Mouse (Mus musculus) left cerebral cortex, adult 9 months (tissue): ENCODE data around the gene E030018B13Rik.

Source experiments
- DNase-seq, 2 experiments: peaks; one replicate each; pipeline ENCODE4 v3.0.0; 2022; ENCODE audit warnings: low spot score in 2 of 2

The E030018B13Rik gene

DNA sequence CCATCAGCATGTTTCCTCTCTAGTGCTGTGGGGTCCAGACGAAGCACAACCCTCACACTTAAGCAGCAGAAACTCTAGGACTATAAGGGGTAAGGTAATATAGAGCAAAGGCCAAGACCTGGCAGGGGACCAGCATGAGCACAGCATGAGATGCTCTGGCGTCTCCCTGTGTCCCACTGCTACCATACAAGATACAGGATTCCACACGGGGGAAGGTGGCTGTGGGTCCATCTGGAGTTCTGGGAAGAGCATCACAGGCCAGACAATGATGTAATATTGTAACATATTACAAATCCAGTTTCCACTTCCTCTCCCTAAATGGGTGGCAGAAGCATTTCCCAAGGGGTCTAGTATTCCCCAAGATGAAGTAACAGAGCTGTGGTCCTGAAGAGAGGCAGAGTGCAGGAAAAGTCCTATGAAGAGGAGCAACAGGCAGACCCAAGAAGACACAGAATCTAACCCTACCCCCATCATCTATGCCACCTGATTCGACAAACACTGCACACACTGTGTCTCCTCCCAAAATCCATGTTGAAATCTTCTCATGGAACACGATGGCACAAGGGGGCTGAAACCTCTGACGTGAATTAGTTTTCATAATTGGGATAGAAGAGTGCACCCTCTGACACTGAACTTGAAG is at the start of gene E030018B13Rik:
TSS of gene E030018B13Rik (plus strand) at position 590 of the 640 bp plus-strand sequence.
- DNase-seq, result no peak

DNA sequence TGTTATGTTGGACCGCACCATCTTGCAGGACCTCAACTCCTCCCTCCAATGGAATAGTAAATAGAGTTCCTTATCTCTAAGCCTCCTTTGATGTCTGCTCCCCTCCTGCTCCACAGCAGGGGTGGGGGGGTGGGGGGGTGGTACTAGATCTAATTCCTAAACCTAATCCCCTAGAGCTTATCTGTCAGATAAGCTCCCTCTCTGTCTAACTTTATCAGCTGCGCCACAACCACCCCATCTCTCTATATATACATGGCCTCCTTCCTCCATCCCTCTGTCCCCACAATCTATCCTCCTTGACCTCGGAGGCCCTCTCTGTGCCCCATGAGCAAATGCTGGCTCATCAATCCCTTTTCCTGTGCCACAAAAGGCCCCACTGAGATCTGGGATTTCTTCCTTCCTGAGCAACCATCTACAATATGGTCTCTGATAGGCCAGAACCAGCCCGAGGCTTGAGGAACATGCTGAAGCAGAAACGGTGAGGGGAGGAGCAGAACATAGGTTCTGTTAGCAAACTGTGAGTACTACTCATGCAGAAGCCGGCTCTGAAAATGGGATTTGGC is 48.2 kb upstream of the E030018B13Rik start:
- DNase-seq, result no peak

DNA sequence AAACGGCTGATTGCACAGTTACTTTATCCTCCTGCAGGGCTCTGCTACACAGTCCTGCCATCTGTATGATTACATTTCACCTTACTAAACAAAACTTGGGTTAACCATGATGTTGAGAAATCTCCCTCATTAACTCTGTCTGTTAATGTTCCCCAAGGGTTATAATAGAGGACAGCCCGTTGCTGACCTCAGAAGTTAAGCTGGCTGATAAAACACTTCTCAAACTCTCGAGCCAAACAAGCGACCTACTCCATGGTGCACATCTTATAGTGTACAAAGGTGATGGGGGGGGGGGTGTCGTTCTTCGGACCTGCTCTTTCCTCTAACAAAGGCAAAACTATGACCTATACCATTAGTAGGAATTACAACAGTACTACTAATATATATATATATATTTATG is 45.0 kb upstream of the E030018B13Rik start:
- no peak for DNase-seq

DNA sequence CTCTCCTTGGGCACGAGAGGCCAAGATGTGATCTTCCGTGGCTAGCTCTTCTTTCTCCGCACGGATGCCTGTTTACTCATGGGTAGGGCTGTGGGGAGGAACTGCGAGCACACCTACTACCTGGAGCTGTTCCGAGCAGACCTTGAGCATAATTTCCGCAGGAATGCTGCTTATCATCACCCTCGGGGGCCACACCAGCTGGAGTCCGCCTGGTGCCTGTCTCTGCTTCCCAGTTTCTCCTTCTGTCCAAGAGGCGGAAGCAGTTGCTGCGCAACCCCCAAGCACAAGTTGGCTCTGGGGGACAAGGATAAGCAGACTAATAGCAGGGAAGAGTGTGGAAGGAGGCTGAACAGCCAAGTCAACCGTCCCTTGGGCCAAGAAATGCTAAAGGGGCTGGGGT is 42.8 kb upstream of the E030018B13Rik start:
- no peak for DNase-seq

DNA sequence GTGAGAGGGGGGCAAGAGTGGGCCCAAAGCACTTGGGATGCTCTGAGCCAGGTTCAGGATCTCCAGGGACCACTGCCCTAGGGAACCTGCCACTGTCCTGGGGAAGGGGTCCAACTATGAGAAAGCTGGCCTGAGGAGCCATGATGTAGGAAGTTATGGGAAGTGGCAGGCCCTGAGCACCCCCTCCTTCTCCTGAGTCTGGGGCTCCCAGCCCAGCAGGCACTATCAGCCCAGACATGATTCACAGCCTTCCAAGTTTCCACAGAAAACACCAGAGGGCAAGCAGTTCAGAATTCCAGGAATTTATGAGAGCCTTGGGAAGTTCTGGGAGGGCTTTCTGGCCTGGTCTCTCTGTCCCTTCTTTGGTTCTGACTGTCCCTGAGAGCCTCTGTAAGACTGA is 41.0 kb upstream of the E030018B13Rik start:
- DNase-seq, result no peak

DNA sequence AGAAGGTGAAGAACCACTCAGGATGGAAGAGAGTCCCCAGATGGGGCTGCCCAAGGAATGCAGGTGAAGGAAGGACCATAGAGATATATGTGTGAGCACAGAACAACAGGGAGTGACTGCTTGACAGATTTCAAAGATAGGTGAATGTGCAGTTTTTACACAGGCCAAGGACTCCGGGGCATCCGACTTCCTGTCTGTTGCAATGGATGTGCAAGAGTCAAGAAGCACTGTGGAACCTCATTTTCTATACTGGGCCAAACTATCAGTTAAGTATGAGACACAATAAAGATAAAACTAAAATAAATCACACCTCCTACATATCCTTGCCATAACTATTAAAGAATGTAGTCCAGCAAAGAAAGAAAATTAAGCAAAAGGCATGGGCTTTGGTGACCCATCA is 40.0 kb upstream of the E030018B13Rik start:
- DNase-seq, result no peak

DNA sequence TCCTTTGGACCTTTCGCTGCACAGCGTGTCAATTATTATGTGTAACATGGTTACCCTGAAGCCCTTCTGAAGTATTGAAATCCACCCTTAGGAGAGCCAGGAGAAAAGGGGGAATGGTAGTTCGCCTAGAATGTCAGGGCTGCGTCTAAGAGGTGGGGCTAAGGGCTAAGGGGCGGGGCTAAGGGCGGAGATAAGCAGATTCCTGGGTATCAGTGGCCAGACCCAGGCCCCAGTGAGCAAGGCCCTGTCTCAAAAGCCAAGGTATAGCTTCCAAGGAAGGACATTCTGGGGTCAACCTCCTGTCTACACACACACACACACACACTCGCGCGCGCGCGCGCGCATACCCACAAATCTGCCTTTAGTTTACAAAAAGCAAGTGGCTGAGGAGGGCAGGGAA is 39.0 kb upstream of the E030018B13Rik start:
- no peak for DNase-seq

DNA sequence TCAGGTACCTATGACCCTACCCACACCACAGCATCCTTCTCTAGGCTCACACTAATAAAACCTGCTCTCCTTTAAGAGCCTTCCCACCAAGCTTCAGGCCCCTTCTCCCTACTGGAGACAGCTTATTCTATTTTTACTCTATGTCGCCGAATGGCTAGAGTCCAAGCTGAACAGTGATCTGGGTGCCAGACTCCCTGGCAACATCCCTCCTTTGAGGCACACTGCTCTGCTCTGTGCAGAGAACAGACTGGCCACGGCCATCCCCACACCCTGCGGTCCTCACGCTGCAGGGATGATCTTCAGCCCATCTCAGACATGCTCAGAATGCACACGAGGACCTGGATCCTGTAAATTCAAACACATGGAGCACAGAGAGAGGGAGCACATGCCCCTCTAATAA is 37.1 kb upstream of the E030018B13Rik start:
- DNase-seq, result peak in 1 of 2 experiments; percentile 53

DNA sequence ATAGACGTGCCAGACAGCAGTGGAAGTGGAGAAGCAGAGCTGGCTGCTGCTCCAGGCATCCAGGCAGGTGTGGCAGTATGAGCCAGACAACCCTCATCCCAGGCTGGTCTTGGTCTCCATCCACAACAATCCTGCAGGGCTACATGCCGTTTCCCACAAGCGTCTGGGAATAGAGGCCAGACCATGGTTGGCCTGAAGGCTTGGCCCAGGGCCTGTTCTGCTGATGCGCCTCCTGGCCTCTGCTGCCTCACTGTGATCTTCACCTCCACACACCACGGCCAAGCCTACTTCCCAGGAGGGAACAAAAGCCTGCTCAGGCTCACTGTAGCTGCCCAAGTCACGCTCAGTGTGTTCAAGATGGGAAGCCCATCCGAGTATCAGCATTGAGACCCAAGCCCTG is 33.9 kb upstream of the E030018B13Rik start:
- DNase-seq, result no peak

DNA sequence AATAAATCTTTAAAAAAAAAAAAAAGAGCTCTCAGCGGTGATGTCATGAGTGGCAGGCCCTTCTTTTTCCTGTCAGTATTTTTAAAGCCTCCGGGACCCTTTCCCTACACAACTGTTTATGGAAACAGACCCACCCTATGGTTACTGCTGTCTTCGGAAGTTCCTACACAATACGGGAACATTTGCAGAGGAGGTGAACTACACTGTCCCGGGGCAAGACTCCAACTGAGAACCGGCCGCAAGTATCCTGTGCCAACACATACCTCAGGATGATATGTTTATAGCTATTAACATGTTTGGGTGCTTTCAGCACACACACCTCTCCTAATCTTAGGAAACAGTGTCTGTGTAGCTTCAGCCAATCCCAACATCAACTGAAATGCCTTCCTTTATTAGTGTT is 31.6 kb upstream of the E030018B13Rik start:
- no peak for DNase-seq

DNA sequence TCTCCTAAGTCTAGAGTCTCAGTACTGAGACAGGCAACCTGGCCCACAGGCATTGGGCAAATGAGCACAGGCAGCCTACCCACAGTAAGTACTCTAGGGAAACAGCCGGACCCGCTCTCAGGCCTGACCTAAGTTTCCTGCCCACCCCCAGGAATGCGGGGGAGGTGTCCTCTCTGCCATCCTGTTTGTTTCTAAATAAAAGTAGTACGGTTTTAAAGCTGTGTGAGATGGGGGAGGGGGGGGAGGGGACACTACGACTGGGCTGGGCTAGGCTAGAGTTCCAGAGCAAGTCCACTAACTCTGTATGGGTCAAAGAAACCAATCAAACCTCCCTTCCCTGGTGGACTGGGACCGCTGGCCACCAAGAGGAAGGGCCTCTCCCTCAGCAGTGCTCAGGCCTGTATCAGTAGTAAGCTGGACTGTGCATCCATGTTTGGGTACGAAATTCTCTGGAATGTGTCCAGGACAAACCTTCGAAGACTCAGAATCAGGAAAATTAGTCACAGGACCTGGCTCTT is 29.6 kb upstream of the E030018B13Rik start:
- DNase-seq, result no peak

DNA sequence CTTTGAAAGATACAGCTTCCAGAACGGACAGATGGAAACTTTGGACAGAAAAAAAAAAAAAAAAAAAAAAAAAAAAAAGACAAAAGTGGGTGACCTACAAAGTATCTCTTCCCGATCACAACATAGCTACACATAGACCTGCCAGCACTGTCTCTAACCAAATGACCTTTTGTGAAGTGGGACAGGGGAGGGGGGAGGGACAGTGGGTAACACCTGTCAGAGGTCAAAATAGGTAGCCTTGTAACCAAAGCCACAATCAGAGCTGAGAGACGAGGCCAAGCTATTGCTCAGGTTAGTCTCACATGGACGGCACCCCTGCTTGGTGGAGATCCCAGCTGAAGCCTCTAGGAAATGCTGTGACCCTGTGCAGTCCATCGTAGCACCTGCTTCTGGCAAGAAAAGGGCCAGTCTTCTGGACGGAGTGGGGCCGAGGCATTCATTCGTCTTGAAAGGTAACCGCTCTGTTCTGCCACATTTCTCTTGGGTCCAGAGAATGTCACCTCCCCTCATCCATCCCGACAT is 29.0 kb upstream of the E030018B13Rik start:
- no peak for DNase-seq

DNA sequence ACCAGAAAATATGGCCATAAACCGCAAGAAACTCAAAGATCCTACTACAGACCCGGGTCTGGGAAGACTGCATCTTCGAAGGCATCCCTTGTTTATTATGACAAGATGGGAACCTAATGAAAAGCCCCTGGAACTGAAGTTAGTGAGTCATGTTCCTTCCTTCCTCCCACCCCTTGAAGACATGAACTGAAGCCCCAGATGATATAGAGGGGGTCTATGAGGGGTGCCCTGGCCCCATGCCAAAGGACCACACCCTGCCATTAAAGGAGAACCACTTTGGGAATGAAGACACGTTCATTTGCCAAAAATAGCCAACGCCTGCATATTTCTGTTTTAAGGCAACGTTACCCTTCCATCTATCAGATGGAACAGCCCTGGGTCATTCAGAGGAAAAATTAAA is 28.0 kb upstream of the E030018B13Rik start:
- DNase-seq, result no peak

DNA sequence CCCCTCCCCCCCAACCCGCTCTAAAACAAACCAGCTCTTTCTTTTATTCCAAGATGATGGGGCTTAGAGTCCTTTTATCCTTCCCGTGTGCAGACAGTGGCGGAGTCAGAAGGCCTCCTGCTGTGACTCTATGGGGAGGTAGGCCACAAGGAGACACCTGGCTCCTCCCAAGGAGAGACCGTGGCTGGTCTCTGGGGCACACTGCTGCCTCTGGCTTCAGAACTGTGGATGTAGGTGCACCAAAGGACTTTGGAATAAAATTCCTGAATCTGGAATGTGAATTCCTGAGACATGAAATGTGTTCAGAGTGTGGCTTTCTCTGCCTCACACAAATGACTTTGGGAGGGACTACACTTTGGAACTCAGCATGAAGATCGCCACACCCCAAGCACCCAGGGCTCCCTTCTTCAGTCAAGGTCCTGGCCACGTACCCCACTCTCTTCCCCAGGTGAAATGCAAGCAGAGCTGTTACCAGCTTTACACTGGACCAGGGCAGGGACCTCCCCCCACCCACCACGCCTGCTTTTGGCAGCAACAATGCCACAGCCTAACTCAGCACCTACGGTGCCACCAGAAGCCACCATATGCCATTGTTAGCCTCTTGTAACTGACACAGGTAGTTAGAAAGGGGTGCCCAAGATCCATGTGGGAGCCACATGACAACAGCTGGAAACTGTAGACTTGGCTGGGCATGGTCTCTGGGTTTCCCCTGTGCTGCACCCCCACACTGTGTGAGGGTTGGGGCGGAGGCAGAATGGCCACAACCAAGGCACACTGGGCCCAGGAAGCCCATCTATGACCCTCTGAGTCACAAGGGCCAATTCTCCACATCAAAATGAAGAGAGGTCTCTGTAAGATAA is 27.3 kb upstream of the E030018B13Rik start:
- DNase-seq, result no peak

DNA sequence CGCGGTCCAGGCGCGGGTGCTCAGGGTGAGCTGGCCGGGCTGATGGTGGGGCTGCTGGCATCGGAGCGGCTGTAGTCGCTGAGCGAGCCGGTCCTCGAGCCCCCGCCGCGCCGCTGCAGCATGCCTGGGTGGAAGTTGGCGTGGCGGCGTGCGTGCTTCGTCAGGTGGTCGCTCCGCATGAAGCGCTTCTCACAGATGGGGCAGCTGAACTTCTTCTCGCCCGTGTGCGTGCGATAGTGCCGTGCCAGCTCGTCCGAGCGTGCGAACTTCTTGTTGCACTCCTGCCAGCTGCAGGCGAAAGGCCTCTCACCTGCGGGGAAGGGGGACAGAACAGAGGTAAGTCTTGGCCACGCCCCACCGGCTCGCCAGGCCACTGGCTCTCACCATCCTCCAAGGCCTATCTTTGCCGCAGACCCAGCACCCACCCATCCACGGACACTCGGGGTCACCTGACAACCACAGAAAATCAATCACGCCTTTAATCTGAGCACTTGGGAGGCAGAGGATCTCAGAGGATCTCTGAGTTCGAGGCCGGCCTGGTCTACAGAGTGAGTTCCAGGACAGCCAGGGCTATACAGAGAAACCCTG is 25.1 kb upstream of the E030018B13Rik start:
- DNase-seq, result no peak

DNA sequence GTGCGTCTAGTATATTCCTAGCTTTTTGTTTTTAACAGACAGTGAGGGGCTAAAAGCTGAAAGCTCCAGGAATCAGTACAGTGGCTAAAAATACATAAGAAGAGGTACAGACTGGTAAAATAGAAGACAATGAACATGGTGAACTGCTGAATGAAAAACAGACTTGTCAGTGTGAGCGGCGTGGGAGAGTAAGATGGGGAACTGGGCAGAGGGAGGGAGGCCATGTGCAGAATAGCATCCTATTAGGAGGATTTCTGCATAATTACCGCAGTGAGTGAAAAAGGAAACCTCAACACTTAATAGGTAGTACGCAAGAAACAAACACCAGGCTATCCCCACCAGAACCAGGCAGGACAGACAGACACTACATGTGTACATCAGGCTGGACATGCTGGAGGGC is 23.5 kb upstream of the E030018B13Rik start:
- no peak for DNase-seq

DNA sequence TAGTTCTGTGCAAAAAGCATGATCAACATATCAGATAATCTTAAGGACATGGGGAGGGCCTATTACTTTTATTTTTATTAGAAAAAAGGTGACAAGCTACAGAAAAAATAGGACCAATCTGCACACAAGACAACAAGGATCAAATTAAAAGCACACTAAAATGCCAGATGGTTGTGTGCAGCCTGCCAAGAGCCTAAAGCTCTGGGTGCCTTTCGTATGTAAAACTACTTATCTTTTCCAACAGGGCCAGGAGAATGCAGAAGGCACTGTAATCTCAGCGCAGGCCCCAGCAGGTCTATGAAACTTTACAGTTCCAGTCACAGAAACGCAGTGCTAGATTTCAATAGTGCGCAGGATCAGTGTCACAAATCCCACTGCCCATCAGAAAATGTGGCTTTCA is 22.9 kb upstream of the E030018B13Rik start:
- no peak for DNase-seq

DNA sequence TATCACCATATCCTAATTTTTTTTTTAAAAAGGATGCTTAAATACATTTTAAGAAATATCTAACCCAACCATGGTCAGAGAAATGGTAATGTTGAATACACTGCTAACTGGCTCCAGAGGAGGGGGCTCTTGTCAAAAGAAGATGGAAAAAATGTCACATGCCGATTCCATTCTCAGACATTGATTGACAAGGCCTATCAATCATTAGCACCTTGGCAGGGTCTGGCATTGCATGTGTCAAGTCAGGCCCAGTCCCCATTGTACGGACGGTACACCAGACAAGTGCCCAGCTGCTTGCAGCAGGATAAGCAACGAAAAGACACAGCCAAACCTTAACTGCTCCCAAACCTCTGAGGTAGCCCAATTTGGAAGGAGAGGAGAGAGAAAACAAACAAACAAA is 22.0 kb upstream of the E030018B13Rik start:
- no peak for DNase-seq

DNA sequence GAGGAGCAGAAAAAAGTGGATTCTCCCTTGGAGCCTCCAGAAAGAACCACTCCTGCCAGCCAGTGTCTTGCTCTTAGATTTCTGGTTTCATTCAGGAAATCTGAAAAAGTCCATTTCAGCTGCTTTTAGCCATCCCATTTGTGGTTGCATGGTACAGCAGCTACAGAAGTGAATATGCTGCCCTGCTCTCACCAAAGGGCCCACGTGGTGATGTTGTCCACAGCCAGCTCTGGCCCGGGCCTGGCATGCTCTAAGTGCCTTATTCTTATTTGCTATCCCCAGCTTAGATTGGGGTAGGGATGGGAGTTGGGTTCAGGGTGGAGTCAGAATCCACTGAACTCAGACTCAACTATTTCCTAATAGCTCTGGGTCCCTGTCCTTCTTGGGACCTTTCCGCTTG is 21.4 kb upstream of the E030018B13Rik start:
- no peak for DNase-seq

DNA sequence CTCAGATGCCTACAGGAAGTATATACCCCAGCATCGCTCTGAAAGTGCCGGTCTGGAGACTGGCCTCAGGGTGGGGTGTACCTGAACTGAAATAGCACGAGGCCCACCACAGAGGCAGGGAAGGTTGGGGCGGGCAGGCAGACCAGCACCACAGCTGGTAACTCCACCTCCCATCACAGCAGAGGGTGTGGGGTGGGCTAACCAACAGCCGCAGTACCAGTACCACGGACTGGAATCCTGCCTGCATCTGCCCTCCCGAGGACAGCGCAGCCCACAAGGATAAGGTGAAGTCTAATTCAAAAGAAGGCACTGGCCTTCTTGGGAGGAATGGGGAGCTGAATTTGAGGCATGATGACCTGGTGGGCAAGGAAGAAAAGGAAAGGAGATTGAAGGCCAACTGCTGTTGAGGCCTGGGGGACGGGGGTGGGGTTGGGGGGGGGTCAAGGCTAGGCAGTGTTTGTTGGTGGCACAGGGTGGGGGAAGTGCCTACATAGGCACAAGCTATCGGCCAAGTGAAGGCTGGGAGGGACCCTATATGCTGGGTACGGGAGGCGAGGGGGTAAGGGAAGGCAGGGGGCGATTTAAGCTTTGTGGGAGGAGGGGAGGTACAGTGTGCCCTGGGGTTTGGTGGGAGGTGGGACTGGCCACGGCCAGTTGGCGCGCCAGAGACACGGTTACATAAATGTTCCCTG is 20.2 kb upstream of the E030018B13Rik start:
- DNase-seq, result no peak

DNA sequence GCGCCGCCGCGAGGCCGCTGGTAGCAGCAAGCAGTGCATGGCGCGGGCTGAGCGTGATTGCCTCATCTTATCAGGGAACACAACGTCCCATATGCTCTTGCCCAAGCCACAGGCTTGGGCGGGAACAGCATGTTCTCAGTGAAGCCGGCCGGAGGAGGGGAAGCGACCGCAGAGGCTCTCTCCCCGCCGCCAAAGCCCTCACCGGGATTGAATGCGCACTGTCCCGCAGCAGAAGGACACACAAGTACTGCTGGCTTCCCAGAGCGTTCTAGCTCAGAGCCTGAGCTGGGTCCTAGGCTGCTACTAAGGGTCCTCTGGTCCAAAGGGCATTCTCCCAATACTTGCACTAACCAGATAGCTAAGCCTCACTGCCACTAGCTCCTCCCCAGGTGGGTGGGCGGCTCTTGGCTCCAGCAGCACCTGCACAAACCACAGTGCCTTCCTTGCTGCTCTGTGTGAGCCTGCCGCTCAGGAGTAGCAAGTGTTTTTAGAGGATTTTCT is 19.6 kb upstream of the E030018B13Rik start:
- DNase-seq, result peak; percentile 83 to 95
